Mouse (Mus musculus) 416B (cell line): ENCODE measurements around the gene Ctu2.
A peak's percentile ranks its signal among the peaks of the same experiment; 100 is the strongest.

Source experiments
- DNase-seq: peaks from one replicate; pipeline ENCODE4 v3.0.0; 2011; ENCODE audit warnings: low read depth

The Ctu2 gene

GRCm38 (mm10) chr8:122445203-122445602, 30.7 kb upstream of the Ctu2 start:
- DNase-seq = peak; percentile 62

GRCm38 (mm10) chr8:122451161-122451703, 24.7 kb upstream of the Ctu2 start:
- DNase-seq = no peak

- no peak for DNase-seq
Measured at GRCm38 (mm10) chr8:122452154-122452553, 23.8 kb upstream of the Ctu2 start.

GRCm38 (mm10) chr8:122454409-122454808, 21.5 kb upstream of the Ctu2 start:
- peak; percentile 49 for DNase-seq

- no peak for DNase-seq
Measured at GRCm38 (mm10) chr8:122457171-122457570, 18.8 kb upstream of the Ctu2 start.

- DNase-seq = no peak
Measured at GRCm38 (mm10) chr8:122459218-122459900, 16.6 kb upstream of the Ctu2 start.

- no peak for DNase-seq
Measured at GRCm38 (mm10) chr8:122459990-122460389, 16.0 kb upstream of the Ctu2 start.

GRCm38 (mm10) chr8:122460524-122461472, 15.1 kb upstream of the Ctu2 start, which contains the start of gene Snai3:
Gene Snai3 (minus strand): TSS chr8:122460733.
- DNase-seq = peak; percentile 57

GRCm38 (mm10) chr8:122461473-122462148, 14.3 kb upstream of the Ctu2 start:
- peak; percentile 24 for DNase-seq

- DNase-seq = no peak
Measured at GRCm38 (mm10) chr8:122462510-122462909, 13.4 kb upstream of the Ctu2 start.

- DNase-seq = peak; percentile 62
Measured at GRCm38 (mm10) chr8:122463651-122464640, 12.0 kb upstream of the Ctu2 start.

GRCm38 (mm10) chr8:122464985-122465384, 11.0 kb upstream of the Ctu2 start:
- no peak for DNase-seq

- no peak for DNase-seq
Measured at GRCm38 (mm10) chr8:122467816-122468215, 8.1 kb upstream of the Ctu2 start.

- DNase-seq = no peak
Measured at GRCm38 (mm10) chr8:122469407-122469806, 6.5 kb upstream of the Ctu2 start.

- no peak for DNase-seq
Measured at GRCm38 (mm10) chr8:122469965-122470364, 6.0 kb upstream of the Ctu2 start.

- DNase-seq = no peak
Measured at GRCm38 (mm10) chr8:122470691-122471090, 5.3 kb upstream of the Ctu2 start.

- peak; percentile 95 for DNase-seq
Measured at GRCm38 (mm10) chr8:122473911-122474421, 2.0 kb upstream of the Ctu2 start.

GRCm38 (mm10) chr8:122474951-122475560, 887 bp upstream of the Ctu2 start:
- DNase-seq = peak; percentile 64

GRCm38 (mm10) chr8:122482448-122482847, 6.5 kb downstream of the Ctu2 start:
- no peak for DNase-seq

GRCm38 (mm10) chr8:122483877-122484276, 7.9 kb downstream of the Ctu2 start:
- DNase-seq = peak; percentile 54
